Mouse (Mus musculus) heart, embryonic 12.5 days (tissue): ENCODE data around the gene Ms4a14. TPM values are rescaled to one million over a fixed set of nuclear protein-coding genes. Genes with fewer than 3 reads are reported as not detected.

Experiments
- ATAC-seq: fragments of 200-750 bp; cut with Nextera tagmentation; 2 replicates; pipeline ENCODE4 v1.8.0; 2017; ENCODE audit warnings: moderate TSS enrichment, moderate library complexity; ENCODE audit not compliant: insufficient number of reproducible peaks, low FRiP score
- H3K27ac ChIP-seq: fragments of 300-500 bp; sonication (generic); 2 replicates; pipeline ENCODE4 v1.5.1; 2016; ENCODE audit warnings: mild to moderate bottlenecking, moderate library complexity; ENCODE audit not compliant: poor library complexity, severe bottlenecking
- H3K27me3 ChIP-seq: fragments of 300-500 bp; sonication (generic); replicated peaks from 2 replicates; pipeline ENCODE4 v1.6.1; 2016; ENCODE audit warnings: mild to moderate bottlenecking, moderate library complexity
- H3K36me3 ChIP-seq: fragments of 300-500 bp; sonication (generic); 2 replicates; pipeline ENCODE4 v1.6.1; 2016; ENCODE audit warnings: mild to moderate bottlenecking, moderate library complexity
- H3K4me1 ChIP-seq: fragments of 300-500 bp; sonication (generic); replicated peaks from 2 replicates; pipeline ENCODE4 v1.6.1; 2016; ENCODE audit warnings: mild to moderate bottlenecking
- H3K4me2 ChIP-seq: fragments of 300-500 bp; sonication (generic); 2 replicates; pipeline ENCODE4 v1.6.1; 2016; ENCODE audit warnings: mild to moderate bottlenecking, moderate library complexity
- H3K4me3 ChIP-seq: fragments of 300-500 bp; sonication (generic); 2 replicates; pipeline ENCODE4 v1.5.1; 2016; ENCODE audit warnings: mild to moderate bottlenecking
- H3K9ac ChIP-seq: fragments of 300-500 bp; sonication (generic); 2 replicates; pipeline ENCODE4 v1.6.1; 2016; ENCODE audit warnings: mild to moderate bottlenecking, moderate library complexity
- H3K9me3 ChIP-seq: fragments of 300-500 bp; sonication (generic); replicated peaks from 2 replicates; pipeline ENCODE4 v1.6.1; 2016; ENCODE audit warnings: mild to moderate bottlenecking, moderate library complexity
- WGBS: fragments of 180-500 bp; shearing (Covaris S2); methylation state at CpG from one replicate; pipeline ENCODE4 v1.1.7; 2016; 5-methylcytosine and 5-hydroxymethylcytosine counted together
- polyA plus RNA-seq: library from polyadenylated mRNA; unstranded; fragments of >200 nt; fragmentation: Nextera tagmentation; extraction: Ambion mirVana; gene quantifications from 2 replicates; pipeline ENCODE4 v1.2.1, GENCODE M21; 2016

Gene Ms4a14
- not detected in 2 replicates for polyA plus RNA-seq

DNA sequence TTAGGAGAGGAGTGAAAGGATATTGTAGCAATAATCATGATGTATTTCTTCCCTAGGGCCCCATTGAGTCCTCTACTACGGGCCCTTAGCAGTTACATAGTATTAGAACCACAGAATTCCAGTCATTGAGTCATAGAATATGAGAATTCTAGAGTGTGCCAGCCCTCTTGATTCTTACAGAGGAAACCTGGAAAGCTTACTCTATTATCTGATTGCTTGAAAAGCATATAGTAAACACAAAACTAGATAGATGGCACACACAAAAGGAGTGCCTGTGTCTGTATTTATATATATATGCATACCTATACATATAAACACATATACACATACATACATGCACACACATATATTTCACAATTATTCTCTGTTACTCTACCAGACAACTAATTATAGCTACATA, at the start of gene Ms4a14:
Gene Ms4a14, minus strand, starts transcription at position 101 of the 400 bp plus-strand sequence.
- no peak within 1 kb of the TSS for H3K4me2 ChIP-seq
- WGBS: 66% methylated on average over 1 of the region's 1 CpGs
- no peaks in the 10 kb centered on the region for H3K9me3 ChIP-seq
- H3K4me3 ChIP-seq: no peak within 1 kb of the TSS
- ATAC-seq: no peak
- H3K9ac ChIP-seq: no peak within 1 kb of the TSS
- no peak within 1 kb of the TSS for H3K27ac ChIP-seq
- no peaks in the 10 kb centered on the region for H3K27me3 ChIP-seq
- no peaks in the 10 kb centered on the region for H3K36me3 ChIP-seq
- H3K4me1 ChIP-seq: no peaks in the 10 kb centered on the region

DNA sequence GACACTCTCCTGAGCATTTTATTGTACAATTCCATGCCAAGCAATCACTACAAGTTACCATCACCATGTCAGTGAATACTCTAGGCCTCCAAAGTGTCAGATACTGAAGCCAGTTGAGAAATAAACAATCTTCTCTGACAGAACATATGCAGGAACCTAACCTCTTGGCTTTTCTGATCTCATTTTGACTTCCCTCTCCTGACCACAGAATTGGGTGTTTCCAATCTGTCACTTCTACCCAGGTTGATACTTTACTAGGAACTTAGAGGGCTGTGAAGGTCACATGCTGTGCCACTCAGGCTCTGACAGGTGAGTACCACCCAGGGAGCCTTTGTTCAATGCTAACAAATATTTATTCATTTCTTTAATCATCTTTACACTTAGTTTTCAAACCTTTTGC, 47.7 kb upstream of the Ms4a14 start:
- Histone ChIP-seq H3K9me3 (no peaks in the 10 kb centered on the region), H3K9ac (no peak overlapping the region), H3K36me3 (no peaks in the 10 kb centered on the region), H3K4me2 (no peak overlapping the region), H3K27ac (no peak overlapping the region), H3K4me1 (no peaks in the 10 kb centered on the region), H3K4me3 (no peak overlapping the region), H3K27me3 (no peaks in the 10 kb centered on the region)
- ATAC-seq: no peak

DNA sequence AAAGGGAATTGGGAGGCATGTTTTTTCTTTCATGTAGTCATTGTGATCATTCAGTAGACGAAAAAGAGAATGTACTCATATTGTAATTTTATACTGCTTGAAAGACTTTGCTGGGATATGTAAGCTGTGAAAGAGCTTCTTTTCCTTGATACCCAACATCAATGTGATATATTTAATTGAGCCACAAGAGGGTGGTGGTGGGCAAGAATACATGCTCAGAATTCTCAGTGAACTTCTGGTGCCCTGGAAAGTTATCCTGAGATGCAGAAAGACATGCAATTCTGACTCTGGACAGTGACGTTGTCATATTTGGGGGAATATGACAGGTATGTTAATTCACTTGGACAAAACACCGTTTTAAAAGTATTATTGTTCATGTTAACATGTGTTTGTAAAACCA, 45.9 kb upstream of the Ms4a14 start:
- H3K4me2 ChIP-seq: no peak overlapping the region
- H3K27ac ChIP-seq: no peak overlapping the region
- no peaks in the 10 kb centered on the region for H3K9me3 ChIP-seq
- 55% methylated on average over 3 of the region's 3 CpGs for WGBS
- H3K27me3 ChIP-seq: no peaks in the 10 kb centered on the region
- no peaks in the 10 kb centered on the region for H3K36me3 ChIP-seq
- H3K4me3 ChIP-seq: no peak overlapping the region
- ATAC-seq: no peak
- no peak overlapping the region for H3K9ac ChIP-seq
- no peaks in the 10 kb centered on the region for H3K4me1 ChIP-seq

GRCm38 (mm10) chr19:11355730-11356129, 41.5 kb upstream of the Ms4a14 start:
- ATAC-seq: no peak
- H3K4me1 ChIP-seq: no peaks in the 10 kb centered on the region
- 76% methylated on average over 7 of the region's 7 CpGs for WGBS
- no peaks in the 10 kb centered on the region for H3K36me3 ChIP-seq
- H3K27me3 ChIP-seq: no peaks in the 10 kb centered on the region
- H3K9ac ChIP-seq: no peak overlapping the region
- H3K4me3 ChIP-seq: no peak overlapping the region
- H3K27ac ChIP-seq: no peak overlapping the region
- no peak overlapping the region for H3K4me2 ChIP-seq
- H3K9me3 ChIP-seq: no peaks in the 10 kb centered on the region

DNA sequence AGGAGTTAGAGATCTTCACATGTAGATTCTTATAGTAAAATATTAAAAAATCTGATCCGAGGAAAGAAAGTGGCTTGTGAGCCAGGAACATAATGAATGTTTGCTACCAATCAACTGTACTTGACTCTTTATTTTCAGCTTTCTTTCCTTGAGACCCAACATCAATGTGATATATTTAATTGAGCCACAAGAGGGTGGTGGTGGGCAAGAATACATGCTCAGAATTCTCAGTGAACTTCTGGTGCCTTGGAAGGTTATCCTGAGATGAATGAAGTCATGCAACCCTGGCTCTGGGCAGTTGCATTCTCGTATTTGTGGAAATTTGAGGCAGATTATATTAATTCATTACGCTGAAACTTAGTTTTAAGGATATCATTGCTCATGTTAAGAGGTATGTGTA, 37.6 kb upstream of the Ms4a14 start:
- Histone ChIP-seq H3K27ac (no peak overlapping the region), H3K27me3 (no peaks in the 10 kb centered on the region), H3K9ac (no peak overlapping the region), H3K4me1 (no peaks in the 10 kb centered on the region), H3K36me3 (no peaks in the 10 kb centered on the region), H3K4me3 (no peak overlapping the region), H3K9me3 (no peaks in the 10 kb centered on the region), H3K4me2 (no peak overlapping the region)
- ATAC-seq: no peak
- 36% methylated on average over 3 of the region's 3 CpGs for WGBS

DNA sequence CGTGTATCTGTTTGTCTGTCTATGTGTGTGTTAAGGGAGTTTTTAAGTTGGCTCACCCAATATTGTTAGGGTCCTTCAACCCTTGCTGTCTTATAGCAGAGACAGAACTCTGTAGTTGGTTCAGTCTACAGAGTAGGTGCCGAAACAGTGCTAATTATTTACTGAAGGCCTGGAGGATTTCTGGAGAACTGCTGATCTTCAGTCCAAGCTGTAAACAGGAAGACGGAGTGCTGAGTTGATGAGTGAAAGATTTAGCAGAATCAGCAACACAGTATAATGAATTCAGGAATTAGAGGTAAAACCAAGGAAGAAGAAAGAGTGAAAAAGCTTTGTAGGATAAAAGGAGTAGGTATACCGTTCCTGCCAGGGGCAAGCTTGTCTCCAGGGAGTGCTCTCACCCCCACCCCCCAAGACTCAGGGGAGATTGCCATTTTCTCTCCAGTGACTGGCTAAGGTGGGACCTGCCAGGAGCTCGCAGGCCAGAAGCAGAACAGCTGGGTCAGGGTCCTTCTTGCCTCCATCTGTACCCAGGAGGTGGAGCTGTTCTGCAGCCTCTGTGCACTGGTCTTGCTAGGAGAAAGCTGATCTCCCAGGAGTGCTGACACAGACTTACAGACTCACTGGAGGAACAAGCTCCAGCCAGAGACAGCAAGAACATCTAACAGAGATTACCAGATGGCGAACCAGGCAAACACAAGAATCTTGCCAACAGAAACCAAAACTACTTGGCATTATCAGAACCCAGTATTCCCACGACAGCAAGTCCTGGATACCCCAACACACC, 35.6 kb upstream of the Ms4a14 start:
- H3K27me3 ChIP-seq: no peaks in the 10 kb centered on the region
- no peak overlapping the region for H3K4me2 ChIP-seq
- no peak overlapping the region for H3K27ac ChIP-seq
- ATAC-seq: no peak
- H3K4me3 ChIP-seq: no peak overlapping the region
- H3K9ac ChIP-seq: no peak overlapping the region
- H3K4me1 ChIP-seq: no peaks in the 10 kb centered on the region
- no peaks in the 10 kb centered on the region for H3K9me3 ChIP-seq
- WGBS: 48% methylated on average over 7 of the region's 7 CpGs
- no peaks in the 10 kb centered on the region for H3K36me3 ChIP-seq

- Histone ChIP-seq H3K27me3 (no peaks in the 10 kb centered on the region), H3K9ac (no peak overlapping the region), H3K36me3 (no peaks in the 10 kb centered on the region), H3K9me3 (no peaks in the 10 kb centered on the region), H3K4me2 (no peak overlapping the region), H3K27ac (no peak overlapping the region), H3K4me3 (no peak overlapping the region), H3K4me1 (no peaks in the 10 kb centered on the region)
- no peak for ATAC-seq
These were observed 29.7 kb upstream of the Ms4a14 start for GRCm38 (mm10) chr19:11343992-11344391.

- Histone ChIP-seq H3K27me3 (no peaks in the 10 kb centered on the region), H3K4me3 (no peak overlapping the region), H3K9ac (no peak overlapping the region), H3K4me2 (no peak overlapping the region), H3K4me1 (no peaks in the 10 kb centered on the region), H3K27ac (no peak overlapping the region), H3K36me3 (no peaks in the 10 kb centered on the region), H3K9me3 (no peaks in the 10 kb centered on the region)
- ATAC-seq: no peak
These were observed 28.9 kb upstream of the Ms4a14 start for GRCm38 (mm10) chr19:11343147-11343546.

- no peak within 1 kb of the TSS for H3K9ac ChIP-seq
- no peaks in the 10 kb centered on the region for H3K4me1 ChIP-seq
- H3K4me2 ChIP-seq: no peak within 1 kb of the TSS
- H3K27ac ChIP-seq: no peak within 1 kb of the TSS
- H3K4me3 ChIP-seq: no peak within 1 kb of the TSS
- H3K27me3 ChIP-seq: no peaks in the 10 kb centered on the region
- H3K36me3 ChIP-seq: no peaks in the 10 kb centered on the region
- ATAC-seq: no peak
- H3K9me3 ChIP-seq: no peaks in the 10 kb centered on the region
- WGBS: 71% methylated on average over 6 of the region's 6 CpGs
These were observed 21.7 kb upstream of the Ms4a14 start, which contains the start of gene Ms4a7 for GRCm38 (mm10) chr19:11335932-11336331. Gene Ms4a7, minus strand, starts transcription at chr19:11336146.

DNA sequence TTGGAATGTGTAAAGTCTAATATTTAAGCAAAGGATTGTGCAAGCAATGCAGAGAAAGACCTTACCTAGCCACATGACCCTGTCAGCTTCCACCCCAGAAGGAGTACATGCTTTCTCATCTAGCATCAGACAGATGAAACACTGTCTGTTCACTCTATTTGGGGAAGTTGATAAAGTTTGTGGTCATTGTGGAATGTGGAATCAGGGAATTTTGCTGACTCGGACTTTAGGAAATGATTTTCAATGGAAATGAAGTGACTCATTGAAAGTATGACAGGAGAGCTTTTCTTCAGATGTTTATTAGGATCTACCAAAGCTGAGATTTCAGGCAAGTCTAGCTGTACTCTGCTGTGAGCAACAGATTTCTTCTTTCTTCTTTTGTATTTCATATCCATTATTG, 6.9 kb upstream of the Ms4a14 start:
- Histone ChIP-seq H3K27ac (no peak overlapping the region), H3K9me3 (no peaks in the 10 kb centered on the region), H3K36me3 (no peaks in the 10 kb centered on the region), H3K27me3 (no peaks in the 10 kb centered on the region), H3K4me3 (no peak overlapping the region), H3K4me2 (no peak overlapping the region), H3K9ac (no peak overlapping the region), H3K4me1 (no peaks in the 10 kb centered on the region)
- 75% methylated on average over 1 of the region's 1 CpGs for WGBS
- no peak for ATAC-seq

GRCm38 (mm10) chr19:11316786-11317185, 2.5 kb upstream of the Ms4a14 start:
- WGBS: 85% methylated on average over 4 of the region's 4 CpGs
- ATAC-seq: no peak
- no peak overlapping the region for H3K4me2 ChIP-seq
- H3K9ac ChIP-seq: no peak overlapping the region
- no peak overlapping the region for H3K27ac ChIP-seq
- H3K36me3 ChIP-seq: no peaks in the 10 kb centered on the region
- no peaks in the 10 kb centered on the region for H3K9me3 ChIP-seq
- no peaks in the 10 kb centered on the region for H3K4me1 ChIP-seq
- H3K27me3 ChIP-seq: no peaks in the 10 kb centered on the region
- H3K4me3 ChIP-seq: no peak overlapping the region

GRCm38 (mm10) chr19:11308888-11309287, 5.4 kb downstream of the Ms4a14 start:
- ATAC-seq: no peak
- H3K27ac ChIP-seq: no peak overlapping the region
- no peaks in the 10 kb centered on the region for H3K27me3 ChIP-seq
- H3K4me3 ChIP-seq: no peak overlapping the region
- H3K4me2 ChIP-seq: no peak overlapping the region
- H3K4me1 ChIP-seq: no peaks in the 10 kb centered on the region
- H3K9me3 ChIP-seq: no peaks in the 10 kb centered on the region
- no peaks in the 10 kb centered on the region for H3K36me3 ChIP-seq
- no peak overlapping the region for H3K9ac ChIP-seq
